ENCODE assay signal across 8 mouse cellular contexts in genomic region chr10:3365671-3366035, GRCm38 (mm10). TPM values are rescaled to one million over a fixed set of nuclear protein-coding genes. Genes with fewer than 3 reads are reported as not detected.
DNase-seq lines count a peak whose midpoint lies in the region; ATAC-seq and TF ChIP-seq lines count a peak whose summit lies in the region.

No protein-coding gene starts in this region.

- peak overlapping the region; percentile 53; the same call in 1 of the 2 replicates for H3K4me3 ChIP-seq in kidney, postnatal 0 days (replicated peaks; ENCODE audit: low read depth, low read length)
- peak overlapping the region; percentile 62 for H3K4me3 ChIP-seq in embryonic facial prominence, embryonic 13.5 days
- H3K4me3 ChIP-seq in hindbrain, embryonic 16.5 days (ENCODE audit: low read length), result peak overlapping the region; percentile 69
- peak overlapping the region; percentile 58 for H3K4me3 ChIP-seq in midbrain, postnatal 0 days (ENCODE audit: low read depth, low read length)

- WGBS in kidney, postnatal 0 days, result 35% methylated on average over 5 of the region's 5 CpGs
- 21% methylated on average over 5 of the region's 5 CpGs for WGBS in embryonic facial prominence, embryonic 13.5 days
- WGBS in hindbrain, embryonic 16.5 days, result 17% methylated on average over 5 of the region's 5 CpGs
- 11% methylated on average over 5 of the region's 5 CpGs for WGBS in midbrain, postnatal 0 days

- H3K9me3 ChIP-seq in kidney, postnatal 0 days (replicated peaks; ENCODE audit: low read length), result no peaks in the 10 kb centered on the region
- no peaks in the 10 kb centered on the region for H3K9me3 ChIP-seq in embryonic facial prominence, embryonic 13.5 days
- H3K9me3 ChIP-seq in hindbrain, embryonic 16.5 days (ENCODE audit: control insufficient read depth, low read length), result no peaks in the 10 kb centered on the region
- no peaks in the 10 kb centered on the region for H3K9me3 ChIP-seq in midbrain, postnatal 0 days (ENCODE audit: low read length)

- no peaks in the 10 kb centered on the region for H3K36me3 ChIP-seq in kidney, postnatal 0 days (ENCODE audit: insufficient read depth, low read length)
- no peaks in the 10 kb centered on the region for H3K36me3 ChIP-seq in embryonic facial prominence, embryonic 13.5 days
- H3K36me3 ChIP-seq in hindbrain, embryonic 16.5 days (ENCODE audit: control insufficient read depth, insufficient read depth, low read length), result no peaks in the 10 kb centered on the region
- no peaks in the 10 kb centered on the region for H3K36me3 ChIP-seq in midbrain, postnatal 0 days (ENCODE audit: insufficient read depth, low read length)

- peak overlapping the region; percentile 95 for H3K4me2 ChIP-seq in kidney, postnatal 0 days (ENCODE audit: low read length)
- H3K4me2 ChIP-seq in embryonic facial prominence, embryonic 13.5 days, result peak overlapping the region; percentile 98
- peak overlapping the region; percentile 70 for H3K4me2 ChIP-seq in hindbrain, embryonic 16.5 days (ENCODE audit: low read length)
- H3K4me2 ChIP-seq in midbrain, postnatal 0 days (ENCODE audit: low read depth, low read length, poor library complexity, severe bottlenecking), result peak overlapping the region; percentile 74

- no peak overlapping the region for H3K9ac ChIP-seq in kidney, postnatal 0 days (ENCODE audit: low read depth, low read length)
- 0 out of 2 replicates have a peak overlapping the region, but pooled peaks have one; percentile 61 for H3K9ac ChIP-seq in embryonic facial prominence, embryonic 13.5 days
- H3K9ac ChIP-seq in hindbrain, embryonic 16.5 days (ENCODE audit: low read depth, low read length), result peak overlapping the region; percentile 78
- H3K9ac ChIP-seq in midbrain, postnatal 0 days (replicated peaks; ENCODE audit: low read length, poor library complexity, severe bottlenecking), result peak overlapping the region; percentile 83

- no peak for TF ChIP-seq CTCF in kidney, postnatal 0 days (IDR thresholded peaks at IDR 0.05; ENCODE audit: low read depth)
- no peak for TF ChIP-seq CTCF in midbrain, postnatal 0 days (IDR thresholded peaks at IDR 0.05)

- no peak for DNase-seq in kidney, postnatal 0 days (ENCODE audit: low spot score)
- no peak for DNase-seq in kidney, adult 18-20 months
- peak; percentile 52 for DNase-seq in midbrain, postnatal 0 days (ENCODE audit: low spot score)
- DNase-seq in ovary, adult 18-20 months (ENCODE audit: low spot score), result no peak

- no peak for ATAC-seq in kidney, postnatal 0 days (replicated peaks; ENCODE audit: low FRiP score, low read depth)
- no peak for ATAC-seq in embryonic facial prominence, embryonic 13.5 days (ENCODE audit: insufficient number of reproducible peaks, insufficient read depth, low FRiP score, low TSS enrichment, low read depth)
- ATAC-seq in hindbrain, embryonic 16.5 days, result peak; percentile 29
- peak; percentile 25; the same call in 1 of the 2 replicates for ATAC-seq in midbrain, postnatal 0 days (ENCODE audit: low FRiP score)
- no peak for ATAC-seq in megakaryocyte progenitor cell, adult 5-6 weeks (replicated peaks; ENCODE audit: poor library complexity)
- no peak for ATAC-seq in inflammation-experienced regulatory T-cells, adult 6 months

- H3K4me1 ChIP-seq in kidney, postnatal 0 days (replicated peaks; ENCODE audit: insufficient read depth, low read length), result no peaks in the 10 kb centered on the region
- peaks cover 16% of the 10 kb centered on the region for H3K4me1 ChIP-seq in embryonic facial prominence, embryonic 13.5 days
- H3K4me1 ChIP-seq in hindbrain, embryonic 16.5 days (ENCODE audit: control insufficient read depth, insufficient read depth, low read depth, low read length), result peaks cover 6% of the 10 kb centered on the region
- H3K4me1 ChIP-seq in midbrain, postnatal 0 days (ENCODE audit: insufficient read depth, low read length), result peaks cover 2% of the 10 kb centered on the region; the same call in 1 of the 2 replicates

- H3K27me3 ChIP-seq in kidney, postnatal 0 days (ENCODE audit: insufficient read depth, low read length), result no peaks in the 10 kb centered on the region
- H3K27me3 ChIP-seq in embryonic facial prominence, embryonic 13.5 days, result peaks cover 44% of the 10 kb centered on the region
- no peaks in the 10 kb centered on the region for H3K27me3 ChIP-seq in hindbrain, embryonic 16.5 days (replicated peaks; ENCODE audit: control insufficient read depth, insufficient read depth, low read length)
- H3K27me3 ChIP-seq in midbrain, postnatal 0 days (ENCODE audit: insufficient read depth, low read length), result no peaks in the 10 kb centered on the region

- H3K27ac ChIP-seq in kidney, postnatal 0 days, result no peak overlapping the region
- H3K27ac ChIP-seq in embryonic facial prominence, embryonic 13.5 days, result no peak overlapping the region
- H3K27ac ChIP-seq in hindbrain, embryonic 16.5 days (ENCODE audit: low read depth, low read length), result peak overlapping the region; percentile 83
- peak overlapping the region; percentile 85 for H3K27ac ChIP-seq in midbrain, postnatal 0 days (ENCODE audit: low read depth, low read length)

RNA-seq across cellular contexts. Expression of gene Ppp1r14c, which starts 0.2 kb away (rescaled TPM):
- 3.9 and 4.3 TPM in 2 replicates for polyA plus RNA-seq in kidney, postnatal 0 days (2015; fragmentation: Nextera tagmentation; extraction: Ambion mirVana)
- 11.4 and 12.4 TPM in 2 replicates for polyA plus RNA-seq in embryonic facial prominence, embryonic 13.5 days (2015; fragmentation: Nextera tagmentation; extraction: Ambion mirVana)
- 75.9 and 87.1 TPM in 2 replicates for polyA plus RNA-seq in hindbrain, embryonic 16.5 days (2015; fragmentation: Nextera tagmentation; extraction: Ambion mirVana)
- 62.1 and 66.5 TPM in 2 replicates for total RNA-seq in midbrain, postnatal 0 days (2014; rRNA removed)
- 70.3 and 72.1 TPM in 2 replicates for polyA plus RNA-seq in midbrain, postnatal 0 days (2015; fragmentation: Nextera tagmentation; extraction: Ambion mirVana)
- total RNA-seq in megakaryocyte progenitor cell, adult 5-6 weeks (2015), result not detected in 2 replicates
- total RNA-seq in megakaryocyte progenitor cell, adult 5-6 weeks (2017), result not detected in 2 replicates
- under 1 TPM; 0.21 to 0.70 (median 0.37) TPM for polyA plus RNA-seq in inflammation-experienced regulatory T-cells, adult 6 months (2017; shearing (Covaris generic))

Comparison
In these comparisons a context has a peak if more than half of its experiments do, and no peak if none do; other contexts are left out.
1. ATAC-seq: peak in hindbrain, embryonic 16.5 days (single experiment) and midbrain, postnatal 0 days (single experiment); none in kidney, postnatal 0 days (single experiment), embryonic facial prominence, embryonic 13.5 days (single experiment), megakaryocyte progenitor cell, adult 5-6 weeks (single experiment) and inflammation-experienced regulatory T-cells, adult 6 months (single experiment).
2. H3K27ac ChIP-seq: peak in hindbrain, embryonic 16.5 days (single experiment) and midbrain, postnatal 0 days (single experiment); none in kidney, postnatal 0 days (single experiment) and embryonic facial prominence, embryonic 13.5 days (single experiment).
3. Peak in every context shown above with its lines, with median percentiles within 50 percentile points of each other: H3K4me2 ChIP-seq and H3K4me3 ChIP-seq.